Mouse (Mus musculus): ENCODE data around the gene Snx30.

The Snx30 gene

DNA sequence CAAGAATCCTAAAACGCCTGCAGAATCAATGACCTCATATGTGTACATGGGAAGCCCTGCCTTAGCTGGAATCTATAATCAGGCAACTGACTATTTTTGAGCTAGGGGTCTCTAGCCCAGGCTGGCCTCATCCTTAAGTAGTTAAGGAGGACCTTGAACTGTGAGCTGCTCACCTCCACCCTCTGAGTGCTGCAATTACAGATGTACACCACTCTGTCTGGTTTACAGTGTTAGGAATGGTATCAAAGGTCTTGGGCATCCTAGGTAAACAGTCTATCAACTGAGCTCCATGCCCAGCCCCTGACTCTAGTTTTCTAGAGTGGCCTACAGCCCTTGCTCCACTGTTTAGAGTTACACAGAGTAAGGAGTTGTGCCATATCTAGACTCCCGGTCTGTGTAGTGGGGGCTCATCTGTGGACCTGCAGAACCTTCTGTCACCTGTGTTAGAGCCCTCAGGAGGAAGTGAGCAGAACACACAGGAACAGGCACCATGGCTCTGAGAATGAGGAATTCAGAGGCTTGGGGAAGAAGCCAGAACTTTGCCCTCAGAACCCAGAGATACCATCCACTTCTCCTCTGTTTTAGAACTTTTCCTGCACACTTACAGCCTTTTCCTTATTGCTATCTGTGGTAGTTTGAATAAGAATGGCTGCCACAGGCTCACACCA is 9.7 kb upstream of the Snx30 start:
- DNase-seq = no peak

- no peak for DNase-seq
Measured at GRCm38 (mm10) chr4:59800181-59800580, 5.5 kb upstream of the Snx30 start.

GRCm38 (mm10) chr4:59801489-59801888 is 4.2 kb upstream of the Snx30 start, which contains the start of gene Inip:
Gene Inip, minus strand, starts transcription at chr4:59801589.
- no peak for DNase-seq

- no peak for DNase-seq
Measured at GRCm38 (mm10) chr4:59802107-59802506, 3.5 kb upstream of the Snx30 start.

GRCm38 (mm10) chr4:59802792-59803191 is 2.8 kb upstream of the Snx30 start:
- DNase-seq = no peak

GRCm38 (mm10) chr4:59803358-59803757 is 2.3 kb upstream of the Snx30 start:
- DNase-seq = no peak

- no peak for DNase-seq
Measured at GRCm38 (mm10) chr4:59804754-59805153, 886 bp upstream of the Snx30 start.

GRCm38 (mm10) chr4:59805968-59806878 is 583 bp downstream of the Snx30 start:
- peak; percentile 48 to 58 for DNase-seq

DNA sequence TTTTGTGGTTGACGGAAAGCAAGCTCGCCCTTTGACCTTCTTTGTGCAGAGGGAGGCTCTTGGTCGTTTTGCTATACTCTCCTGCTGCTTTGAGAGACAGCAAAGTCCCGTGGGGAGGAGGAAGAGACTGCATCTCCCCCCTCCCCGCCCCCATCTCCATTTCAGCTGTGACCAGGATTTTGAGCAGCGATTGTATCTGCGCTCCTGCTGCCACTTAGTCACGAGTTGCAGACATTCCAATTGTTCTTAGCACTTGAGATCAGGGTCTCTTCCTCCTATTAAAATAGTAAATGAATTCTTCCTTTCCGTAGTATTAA is 1.2 kb downstream of the Snx30 start:
- no peak for DNase-seq

GRCm38 (mm10) chr4:59807521-59807920 is 1.9 kb downstream of the Snx30 start:
- no peak for DNase-seq

- peak; percentile 41 to 46 for DNase-seq
Measured at GRCm38 (mm10) chr4:59808396-59808795, 2.8 kb downstream of the Snx30 start.

- DNase-seq = peak in 1 of 2 experiments; percentile 27
Measured at GRCm38 (mm10) chr4:59814094-59814493, 8.5 kb downstream of the Snx30 start.

DNA sequence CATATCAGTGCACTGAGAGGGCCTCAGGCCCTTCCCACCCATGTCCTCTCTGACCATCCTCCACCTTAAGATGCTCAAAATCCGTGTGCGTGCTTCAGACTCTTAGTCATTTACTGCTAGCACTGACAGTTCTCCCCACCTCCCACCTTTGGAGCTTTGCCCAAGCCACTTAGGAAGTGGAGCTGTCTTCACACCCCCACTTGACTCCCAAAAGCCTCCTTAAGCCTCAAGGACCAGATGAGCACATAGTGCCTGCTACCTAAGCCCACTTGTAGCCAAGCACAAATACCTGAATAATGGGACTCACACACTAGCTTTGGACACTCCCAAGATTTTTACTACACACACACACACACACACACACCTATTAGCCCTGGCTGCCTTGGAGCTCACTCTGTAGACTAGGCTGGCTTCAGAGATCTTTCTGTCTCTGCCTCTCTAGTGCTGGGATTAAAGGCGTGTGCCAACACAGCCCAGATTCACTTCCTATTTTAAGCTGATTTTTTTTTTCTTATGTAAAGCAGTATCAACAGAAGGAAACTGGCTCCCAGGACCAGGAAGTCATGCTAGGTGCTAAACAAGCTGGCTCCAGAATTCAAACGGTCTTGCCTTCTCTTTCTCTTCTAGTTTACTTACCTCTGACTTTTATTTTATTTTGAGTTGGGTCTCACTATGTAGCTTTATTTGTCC is 9.6 kb downstream of the Snx30 start:
- DNase-seq = peak; percentile 90 to 94

DNA sequence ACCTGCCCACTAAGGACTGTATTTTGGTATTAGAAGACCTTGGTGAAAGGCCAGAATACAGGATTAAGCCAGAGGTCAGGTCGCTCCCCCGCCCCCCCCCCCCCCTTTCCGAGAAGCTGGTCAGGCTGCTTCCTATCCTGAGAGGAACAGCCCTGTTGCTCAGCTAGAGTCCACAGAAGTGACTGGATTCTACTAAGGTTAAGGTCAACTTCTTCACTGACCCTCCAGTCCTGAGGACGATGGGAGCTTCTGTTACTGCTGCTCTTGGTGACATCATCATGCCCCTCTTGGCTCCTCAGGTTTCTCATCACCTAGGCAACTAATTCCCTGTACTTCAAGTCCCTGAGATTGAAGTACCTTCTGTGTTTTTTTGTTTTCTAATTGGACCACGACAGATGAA is 10.4 kb downstream of the Snx30 start:
- peak; percentile 35 to 60 for DNase-seq

GRCm38 (mm10) chr4:59816477-59816876 is 10.8 kb downstream of the Snx30 start:
- DNase-seq = peak; percentile 83 to 87

GRCm38 (mm10) chr4:59817790-59818189 is 12.2 kb downstream of the Snx30 start:
- DNase-seq = no peak

GRCm38 (mm10) chr4:59818498-59818897 is 12.9 kb downstream of the Snx30 start:
- peak in 1 of 2 experiments; percentile 17 for DNase-seq

GRCm38 (mm10) chr4:59819054-59819472 is 13.4 kb downstream of the Snx30 start:
- no peak for DNase-seq

DNA sequence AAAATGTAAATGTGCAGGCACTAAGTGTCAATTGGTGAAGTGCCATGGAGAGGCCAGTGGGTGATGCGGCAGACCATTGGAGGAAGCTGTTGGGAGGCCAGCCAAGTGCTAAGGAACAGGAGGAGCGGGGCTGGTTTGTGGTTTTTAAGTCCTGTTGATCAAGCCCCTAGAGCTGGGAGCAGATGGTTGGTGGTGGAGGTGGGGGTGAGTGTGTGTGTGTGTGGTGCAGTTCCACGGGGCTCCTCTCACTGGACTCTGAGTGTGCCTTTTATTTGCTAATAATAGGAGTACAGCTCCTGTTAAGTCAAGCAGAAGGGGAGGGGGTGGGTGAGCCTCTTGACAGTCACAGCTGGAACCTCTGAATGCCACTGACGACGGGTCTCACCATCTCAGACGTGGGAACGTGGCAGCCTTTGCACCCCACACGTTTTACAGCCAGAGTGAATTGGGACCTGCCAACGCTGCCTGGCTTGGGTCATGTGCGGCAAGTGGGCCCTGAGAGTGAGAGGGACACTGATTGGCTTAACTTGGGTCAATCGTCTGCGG is 13.9 kb downstream of the Snx30 start:
- DNase-seq = peak; percentile 70 to 78

GRCm38 (mm10) chr4:59821516-59821915 is 15.9 kb downstream of the Snx30 start:
- DNase-seq = no peak

GRCm38 (mm10) chr4:59822119-59822518 is 16.5 kb downstream of the Snx30 start:
- DNase-seq = peak in 1 of 2 experiments; percentile 29

DNA sequence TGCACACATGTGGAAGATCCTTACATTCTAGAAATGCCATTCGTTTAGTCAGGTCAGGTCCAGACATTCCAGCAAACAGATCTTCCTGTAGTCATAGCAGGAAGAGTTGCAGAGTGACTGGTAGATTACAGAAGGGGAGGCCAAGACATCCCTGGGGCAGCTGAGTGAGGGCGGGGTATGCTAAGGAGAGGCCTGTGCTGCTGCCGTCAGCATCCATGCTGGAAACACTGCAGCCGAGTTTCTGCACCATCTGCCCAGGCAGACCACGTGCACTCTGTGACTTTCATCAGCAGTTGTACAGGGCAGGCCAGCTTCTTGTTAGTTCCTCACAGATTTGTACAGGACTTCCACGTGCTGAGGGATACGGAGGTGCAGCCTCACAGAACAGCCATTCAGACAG is 17.8 kb downstream of the Snx30 start:
- DNase-seq = peak; percentile 32 to 38

GRCm38 (mm10) chr4:59824860-59825259 is 19.2 kb downstream of the Snx30 start:
- DNase-seq = no peak

All from lung, adult 18-20 months (tissue).